8 mouse cellular contexts compared by ENCODE assay signal in genomic region chr7:25707581-25708292, GRCm38 (mm10). TPM values are rescaled to one million over a fixed set of nuclear protein-coding genes. Genes with fewer than 3 reads are reported as not detected.
A peak's percentile ranks its signal among the peaks of the same experiment; 100 is the strongest.
DNase-seq lines count a peak whose midpoint lies in the region; TF ChIP-seq lines count a peak whose summit lies in the region.

No protein-coding gene starts in this region.

- H3K4me2 ChIP-seq in myocyte (ENCODE audit: low read depth), result peak overlapping the region; percentile 27

- H3ac ChIP-seq in myocyte (ENCODE audit: control insufficient read depth, insufficient read length), result no peak overlapping the region

- DNase-seq in adrenal gland, adult (ENCODE audit: inconsistent age in 2 of 2, low spot score in 1 of 2), result peak; percentile 62 to 78
- no peak for DNase-seq in adrenal gland, postnatal 4 days (ENCODE audit: low spot score in 2 of 2)
- DNase-seq in adrenal gland, postnatal 36 days, result peak; percentile 49 to 66
- DNase-seq in heart, postnatal 14 days, result peak; percentile 59 to 66
- DNase-seq in kidney, postnatal 36 days, result peak; percentile 65 to 74
- DNase-seq in frontal cortex, postnatal 36 days (ENCODE audit: low spot score in 2 of 2), result no peak
- DNase-seq in layer of hippocampus, postnatal 36 days, result no peak

- no peak for TF ChIP-seq POLR2A in myocyte (IDR thresholded peaks at IDR 0.05; ENCODE audit: insufficient read length, low read depth)

- no peaks in the 10 kb centered on the region for H3K36me3 ChIP-seq in myocyte (ENCODE audit: control insufficient read depth, insufficient read depth)

- intact Hi-C loops in heart, postnatal 14 days (cut with DNase I), result loop anchor here (1.0 kb wide), 1 partner anchor 19 kb away; no protein-coding TSS in a partner anchor

- H3K79me2 ChIP-seq in myocyte (ENCODE audit: control insufficient read depth, insufficient read depth), result no peaks in the 10 kb centered on the region

- no peak overlapping the region for H3K4me3 ChIP-seq in myocyte

- H3K27me3 ChIP-seq in myocyte (ENCODE audit: control insufficient read depth, insufficient read depth, insufficient read length), result no peaks in the 10 kb centered on the region

TF ChIP-seq in myocyte, 11 proteins besides CTCF, POLR2A, EP300 and RAD21:
- no peak for TF ChIP-seq TCF12 (IDR thresholded peaks at IDR 0.05; ENCODE audit: insufficient read depth, poor library complexity, severe bottlenecking)
- TF ChIP-seq MYOG (IDR thresholded peaks at IDR 0.05; ENCODE audit: control insufficient read depth in 1 of 3, insufficient read depth in 1 of 3, insufficient read length in 2 of 3, low read depth in 2 of 3), result peak in 2 of 3 experiments; percentile 44 to 50
- TF ChIP-seq POLR2AphosphoS2 (IDR thresholded peaks at IDR 0.05; ENCODE audit: insufficient read length, low read depth), result peak; percentile 30
- TF ChIP-seq MYOD1 (IDR thresholded peaks at IDR 0.05; ENCODE audit: control insufficient read depth in 1 of 3, insufficient read length in 2 of 3, low read depth in 2 of 3), result peak in 1 of 3 experiments; percentile 67
- no peak for TF ChIP-seq TCF3 (IDR thresholded peaks at IDR 0.05; ENCODE audit: insufficient read length, low read depth)

RNA-seq across cellular contexts. Expression of gene Ccdc97, which starts 11.2 kb away (rescaled TPM):
- total RNA-seq in adrenal gland, postnatal 4 days (2021), result 10 to 100 TPM; 49.4 to 51.5 TPM
- 10 to 100 TPM; 45.9 to 49.0 TPM for total RNA-seq in adrenal gland, postnatal 36 days (2021)
- 10 to 100 TPM; 47.0 to 50.7 TPM for total RNA-seq in heart, postnatal 14 days (2021)
- 44.5 TPM for polyA plus RNA-seq in myocyte (2012; fragmentation: generic; extraction: Trizol)
- 10 to 100 TPM; 57.4 to 64.6 TPM for total RNA-seq in layer of hippocampus, postnatal 36 days (2021)

RNA-seq across cellular contexts. Expression of gene Tgfb1, which starts 20.9 kb away (rescaled TPM):
- total RNA-seq in adrenal gland, postnatal 4 days (2021), result 10 to 100 TPM; 47.3 to 48.9 TPM
- 10 to 100 TPM; 35.5 to 48.9 TPM for total RNA-seq in adrenal gland, postnatal 36 days (2021)
- total RNA-seq in heart, postnatal 14 days (2021), result 10 to 100 TPM; 31.7 to 36.1 TPM
- polyA plus RNA-seq in myocyte (2012; fragmentation: generic; extraction: Trizol), result 78.2 TPM
- 1 to 10 TPM; 6.0 to 8.0 TPM for total RNA-seq in layer of hippocampus, postnatal 36 days (2021)

RNA-seq across cellular contexts. Expression of gene B9d2, which starts 27.2 kb away (rescaled TPM):
- 10 to 100 TPM; 21.5 to 24.1 TPM for total RNA-seq in adrenal gland, postnatal 4 days (2021)
- 10 to 100 TPM; 15.3 to 18.0 TPM for total RNA-seq in adrenal gland, postnatal 36 days (2021)
- 10 to 100 TPM; 11.0 to 11.3 TPM for total RNA-seq in heart, postnatal 14 days (2021)
- 40.7 TPM for polyA plus RNA-seq in myocyte (2012; fragmentation: generic; extraction: Trizol)
- total RNA-seq in layer of hippocampus, postnatal 36 days (2021), result 10 to 100 TPM; 23.9 to 24.4 TPM

RNA-seq across cellular contexts. Expression of gene Tmem91, which starts 32.8 kb away (rescaled TPM):
- 1 to 10 TPM in 1 of 2 experiments, under 1 TPM in 1; 0.76 to 1.9 TPM for total RNA-seq in adrenal gland, postnatal 4 days (2021)
- not detected for total RNA-seq in adrenal gland, postnatal 36 days (2021)
- total RNA-seq in heart, postnatal 14 days (2021), result under 1 TPM in 1 of 2 experiments, not detected in 1; 0.37 TPM
- 0.40 TPM for polyA plus RNA-seq in myocyte (2012; fragmentation: generic; extraction: Trizol)
- 10 to 100 TPM; 13.8 to 14.9 TPM for total RNA-seq in layer of hippocampus, postnatal 36 days (2021)

RNA-seq across cellular contexts. Expression of gene Hnrnpul1, which starts 46.8 kb away (rescaled TPM):
- 100 to 1,000 TPM; 167 to 177 TPM for total RNA-seq in adrenal gland, postnatal 4 days (2021)
- 100 to 1,000 TPM; 102 to 113 TPM for total RNA-seq in adrenal gland, postnatal 36 days (2021)
- 10 to 100 TPM; 88.8 to 89.0 TPM for total RNA-seq in heart, postnatal 14 days (2021)
- polyA plus RNA-seq in myocyte (2012; fragmentation: generic; extraction: Trizol), result 76.2 TPM
- total RNA-seq in layer of hippocampus, postnatal 36 days (2021), result 100 to 1,000 TPM; 100 to 108 TPM

Comparison
In these comparisons a context has a peak if more than half of its experiments do, and no peak if none do; other contexts are left out.
1. DNase-seq: peak in adrenal gland, adult (2 of 2), adrenal gland, postnatal 36 days (2 of 2), heart, postnatal 14 days (2 of 2) and kidney, postnatal 36 days (2 of 2); none in adrenal gland, postnatal 4 days (0 of 2), frontal cortex, postnatal 36 days (0 of 2) and layer of hippocampus, postnatal 36 days (0 of 2).